Mouse (Mus musculus): ENCODE data around the gene Nos1ap. TPM values are rescaled to one million over a fixed set of nuclear protein-coding genes. Genes with fewer than 3 reads are reported as not detected.

Nos1ap gene
- polyA plus RNA-seq, 1 experiment from 2014 or later, result 26.9 TPM

GRCm38 (mm10) chr1:170395101-170395500 lies 194.6 kb downstream of the Nos1ap start:
- H3K27ac ChIP-seq (ENCODE audit: low read length), result no peak overlapping the region
- H3K4me2 ChIP-seq (ENCODE audit: low read length), result no peak overlapping the region
- no peak for ATAC-seq
- no peaks in the 10 kb centered on the region for H3K36me3 ChIP-seq (ENCODE audit: control insufficient read depth, insufficient read depth)
- no peaks in the 10 kb centered on the region for H3K4me1 ChIP-seq (replicated peaks; ENCODE audit: control insufficient read depth, insufficient read depth, low read length)
- no peaks in the 10 kb centered on the region for H3K27me3 ChIP-seq (replicated peaks; ENCODE audit: control insufficient read depth, insufficient read depth, low read length)
- WGBS, result 88% methylated on average over 2 of the region's 2 CpGs
- H3K9me3 ChIP-seq (ENCODE audit: control insufficient read depth, low read length), result no peaks in the 10 kb centered on the region
- H3K4me3 ChIP-seq (replicated peaks; ENCODE audit: low read length), result no peak overlapping the region
- no peak overlapping the region for H3K9ac ChIP-seq (replicated peaks; ENCODE audit: low read depth, low read length)

GRCm38 (mm10) chr1:170394641-170395040 lies 195.0 kb downstream of the Nos1ap start:
- Histone ChIP-seq H3K27me3 (replicated peaks; ENCODE audit: control insufficient read depth, insufficient read depth, low read length) (no peaks in the 10 kb centered on the region), H3K9me3 (ENCODE audit: control insufficient read depth, low read length) (no peaks in the 10 kb centered on the region), H3K4me2 (ENCODE audit: low read length) (no peak overlapping the region), H3K27ac (ENCODE audit: low read length) (no peak overlapping the region), H3K9ac (replicated peaks; ENCODE audit: low read depth, low read length) (no peak overlapping the region), H3K4me1 (replicated peaks; ENCODE audit: control insufficient read depth, insufficient read depth, low read length) (no peaks in the 10 kb centered on the region), H3K36me3 (ENCODE audit: control insufficient read depth, insufficient read depth) (no peaks in the 10 kb centered on the region), H3K4me3 (replicated peaks; ENCODE audit: low read length) (no peak overlapping the region)
- 47% methylated on average over 1 of the region's 1 CpGs for WGBS
- no peak for ATAC-seq

GRCm38 (mm10) chr1:170392771-170393728 lies 196.6 kb downstream of the Nos1ap start:
- no peaks in the 10 kb centered on the region for H3K27me3 ChIP-seq (replicated peaks; ENCODE audit: control insufficient read depth, insufficient read depth, low read length)
- H3K9me3 ChIP-seq (ENCODE audit: control insufficient read depth, low read length), result no peaks in the 10 kb centered on the region
- WGBS, result 86% methylated on average over 14 of the region's 14 CpGs
- H3K27ac ChIP-seq (ENCODE audit: low read length), result no peak overlapping the region
- no peak for ATAC-seq
- H3K9ac ChIP-seq (replicated peaks; ENCODE audit: low read depth, low read length), result no peak overlapping the region
- no peaks in the 10 kb centered on the region for H3K4me1 ChIP-seq (replicated peaks; ENCODE audit: control insufficient read depth, insufficient read depth, low read length)
- H3K36me3 ChIP-seq (ENCODE audit: control insufficient read depth, insufficient read depth), result no peaks in the 10 kb centered on the region
- H3K4me2 ChIP-seq (ENCODE audit: low read length), result no peak overlapping the region
- no peak overlapping the region for H3K4me3 ChIP-seq (replicated peaks; ENCODE audit: low read length)

- ATAC-seq, result peak; percentile 90
Measured at GRCm38 (mm10) chr1:170387180-170387912, 202.3 kb downstream of the Nos1ap start.

GRCm38 (mm10) chr1:170385416-170385815 lies 204.2 kb downstream of the Nos1ap start:
- peaks cover 16% of the 10 kb centered on the region for H3K4me1 ChIP-seq (replicated peaks; ENCODE audit: control insufficient read depth, insufficient read depth, low read length)
- H3K4me2 ChIP-seq (ENCODE audit: low read length), result no peak overlapping the region
- no peaks in the 10 kb centered on the region for H3K27me3 ChIP-seq (replicated peaks; ENCODE audit: control insufficient read depth, insufficient read depth, low read length)
- no peak overlapping the region for H3K9ac ChIP-seq (replicated peaks; ENCODE audit: low read depth, low read length)
- WGBS, result 38% methylated on average over 10 of the region's 10 CpGs
- no peaks in the 10 kb centered on the region for H3K36me3 ChIP-seq (ENCODE audit: control insufficient read depth, insufficient read depth)
- ATAC-seq, result no peak
- H3K27ac ChIP-seq (ENCODE audit: low read length), result no peak overlapping the region
- H3K9me3 ChIP-seq (ENCODE audit: control insufficient read depth, low read length), result no peaks in the 10 kb centered on the region
- H3K4me3 ChIP-seq (replicated peaks; ENCODE audit: low read length), result no peak overlapping the region

More at GRCm38 (mm10) chr1:170387180-170387912, 202.3 kb downstream of the Nos1ap start:
- Histone ChIP-seq H3K4me2 (ENCODE audit: low read length) (peak overlapping the region; percentile 27; the same call in 1 of the 2 replicates), H3K27ac (ENCODE audit: low read length) (peak overlapping the region; percentile 72), H3K4me1 (replicated peaks; ENCODE audit: control insufficient read depth, insufficient read depth, low read length) (peaks cover 16% of the 10 kb centered on the region), H3K4me3 (replicated peaks; ENCODE audit: low read length) (no peak overlapping the region), H3K9me3 (ENCODE audit: control insufficient read depth, low read length) (no peaks in the 10 kb centered on the region), H3K9ac (replicated peaks; ENCODE audit: low read depth, low read length) (peak overlapping the region; percentile 16; the same call in 1 of the 2 replicates), H3K36me3 (ENCODE audit: control insufficient read depth, insufficient read depth) (no peaks in the 10 kb centered on the region), H3K27me3 (replicated peaks; ENCODE audit: control insufficient read depth, insufficient read depth, low read length) (no peaks in the 10 kb centered on the region)
- 19% methylated on average over 12 of the region's 12 CpGs for WGBS

GRCm38 (mm10) chr1:170383530-170383929 lies 206.1 kb downstream of the Nos1ap start:
- WGBS, result 63% methylated on average over 7 of the region's 7 CpGs

GRCm38 (mm10) chr1:170381457-170381856 lies 208.2 kb downstream of the Nos1ap start:
- H3K36me3 ChIP-seq (ENCODE audit: control insufficient read depth, insufficient read depth), result no peaks in the 10 kb centered on the region
- WGBS, result 46% methylated on average over 3 of the region's 3 CpGs
- no peaks in the 10 kb centered on the region for H3K27me3 ChIP-seq (replicated peaks; ENCODE audit: control insufficient read depth, insufficient read depth, low read length)
- no peak for ATAC-seq
- H3K4me1 ChIP-seq (replicated peaks; ENCODE audit: control insufficient read depth, insufficient read depth, low read length), result peaks cover 3% of the 10 kb centered on the region; the same call in 1 of the 2 replicates
- H3K9me3 ChIP-seq (ENCODE audit: control insufficient read depth, low read length), result no peaks in the 10 kb centered on the region
- no peak overlapping the region for H3K4me3 ChIP-seq (replicated peaks; ENCODE audit: low read length)
- H3K4me2 ChIP-seq (ENCODE audit: low read length), result no peak overlapping the region
- no peak overlapping the region for H3K9ac ChIP-seq (replicated peaks; ENCODE audit: low read depth, low read length)
- no peak overlapping the region for H3K27ac ChIP-seq (ENCODE audit: low read length)

More at GRCm38 (mm10) chr1:170383530-170383929, 206.1 kb downstream of the Nos1ap start:
- Histone ChIP-seq H3K4me2 (ENCODE audit: low read length) (no peak overlapping the region), H3K4me1 (replicated peaks; ENCODE audit: control insufficient read depth, insufficient read depth, low read length) (peaks cover 16% of the 10 kb centered on the region), H3K4me3 (replicated peaks; ENCODE audit: low read length) (no peak overlapping the region), H3K9me3 (ENCODE audit: control insufficient read depth, low read length) (no peaks in the 10 kb centered on the region), H3K36me3 (ENCODE audit: control insufficient read depth, insufficient read depth) (no peaks in the 10 kb centered on the region), H3K27me3 (replicated peaks; ENCODE audit: control insufficient read depth, insufficient read depth, low read length) (no peaks in the 10 kb centered on the region), H3K27ac (ENCODE audit: low read length) (no peak overlapping the region), H3K9ac (replicated peaks; ENCODE audit: low read depth, low read length) (no peak overlapping the region)
- ATAC-seq, result no peak

GRCm38 (mm10) chr1:170380505-170380904 lies 209.2 kb downstream of the Nos1ap start:
- Histone ChIP-seq H3K36me3 (ENCODE audit: control insufficient read depth, insufficient read depth) (no peaks in the 10 kb centered on the region), H3K27me3 (replicated peaks; ENCODE audit: control insufficient read depth, insufficient read depth, low read length) (no peaks in the 10 kb centered on the region), H3K4me1 (replicated peaks; ENCODE audit: control insufficient read depth, insufficient read depth, low read length) (0 out of 2 replicates have a peak, but pooled peaks cover 2% of the 10 kb centered on the region), H3K9ac (replicated peaks; ENCODE audit: low read depth, low read length) (no peak overlapping the region), H3K4me2 (ENCODE audit: low read length) (no peak overlapping the region), H3K4me3 (replicated peaks; ENCODE audit: low read length) (no peak overlapping the region), H3K27ac (ENCODE audit: low read length) (no peak overlapping the region), H3K9me3 (ENCODE audit: control insufficient read depth, low read length) (no peaks in the 10 kb centered on the region)
- no peak for ATAC-seq
- WGBS, result 13% methylated on average over 2 of the region's 2 CpGs

- ATAC-seq, result no peak
- no peaks in the 10 kb centered on the region for H3K4me1 ChIP-seq (replicated peaks; ENCODE audit: control insufficient read depth, insufficient read depth, low read length)
- no peak overlapping the region for H3K9ac ChIP-seq (replicated peaks; ENCODE audit: low read depth, low read length)
- no peak overlapping the region for H3K4me3 ChIP-seq (replicated peaks; ENCODE audit: low read length)
- no peak overlapping the region for H3K4me2 ChIP-seq (ENCODE audit: low read length)
- H3K27me3 ChIP-seq (replicated peaks; ENCODE audit: control insufficient read depth, insufficient read depth, low read length), result no peaks in the 10 kb centered on the region
- H3K36me3 ChIP-seq (ENCODE audit: control insufficient read depth, insufficient read depth), result no peaks in the 10 kb centered on the region
- H3K27ac ChIP-seq (ENCODE audit: low read length), result no peak overlapping the region
- no peaks in the 10 kb centered on the region for H3K9me3 ChIP-seq (ENCODE audit: control insufficient read depth, low read length)
- 88% methylated on average over 5 of the region's 5 CpGs for WGBS
Measured at GRCm38 (mm10) chr1:170375721-170376120, 213.9 kb downstream of the Nos1ap start.

All from forebrain, embryonic 16.5 days (tissue).